Mouse (Mus musculus) testis, adult 2 months (tissue): ENCODE data around the gene Uxs1.

Experiments used
- CTCF ChIP-seq: fragments of 200-500 bp; IDR thresholded peaks from 2 replicates; pipeline ENCODE4 v1.5.1; 2012; ENCODE audit warnings: low read depth, mild to moderate bottlenecking, inconsistent platforms, low read length, moderate library complexity; ENCODE audit not compliant: control insufficient read depth, insufficient read depth, insufficient replicate concordance
- POLR2A ChIP-seq: fragments of 200-500 bp; IDR thresholded peaks from 2 replicates; pipeline ENCODE4 v1.6.1; 2012; ENCODE audit warnings: low read depth, mild to moderate bottlenecking, inconsistent platforms, low read length, moderate library complexity; ENCODE audit not compliant: control insufficient read depth

DNA sequence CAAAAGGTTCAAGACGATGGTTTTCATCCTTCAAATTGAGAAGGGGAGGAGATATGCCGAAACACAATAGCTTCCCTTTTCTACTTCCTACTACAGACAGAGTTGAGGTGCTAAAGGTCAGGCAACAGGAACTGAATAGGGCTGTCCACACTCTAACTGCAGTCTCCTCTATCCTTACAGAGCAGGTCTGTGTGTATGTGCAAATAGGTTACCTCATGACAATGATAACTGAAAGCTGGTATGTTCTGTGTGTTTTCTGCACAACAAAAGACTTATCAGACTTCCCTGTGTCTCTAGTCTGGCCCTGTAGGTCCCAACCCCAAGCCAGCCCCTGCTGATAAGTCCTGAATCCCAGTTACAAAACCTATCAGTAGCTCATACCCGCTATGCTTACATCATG lies 16.5 kb downstream of the Uxs1 start:
- no peak for TF ChIP-seq POLR2A
- no peak for TF ChIP-seq CTCF
